Mouse (Mus musculus): ENCODE results near the gene Auts2. TPM values are rescaled to one million over a fixed set of nuclear protein-coding genes. Genes with fewer than 3 reads are reported as not detected.

The Auts2 gene
- polyA plus RNA-seq, 1 experiment from 2014 or later, result 70.3 TPM

GRCm38 (mm10) chr5:132375130-132375529 is 168.0 kb downstream of the Auts2 start:
- Histone ChIP-seq H3K27me3 (ENCODE audit: control insufficient read depth, insufficient read depth, low read length) (no peaks in the 10 kb centered on the region), H3K9me3 (ENCODE audit: control insufficient read depth, low read length) (no peaks in the 10 kb centered on the region), H3K36me3 (ENCODE audit: control insufficient read depth, insufficient read depth, low read length) (no peaks in the 10 kb centered on the region), H3K4me3 (ENCODE audit: low read depth, low read length) (no peak overlapping the region), H3K4me2 (replicated peaks; ENCODE audit: low read depth, low read length) (no peak overlapping the region), H3K4me1 (replicated peaks; ENCODE audit: control insufficient read depth, insufficient read depth, low read length) (no peaks in the 10 kb centered on the region), H3K27ac (ENCODE audit: low read depth, low read length) (no peak overlapping the region), H3K9ac (ENCODE audit: low read depth, low read length) (no peak overlapping the region)
- DNase-seq (ENCODE audit: low spot score), result no peak
- WGBS, result 93% methylated on average over 1 of the region's 1 CpGs
- ATAC-seq (ENCODE audit: low FRiP score), result no peak

DNA sequence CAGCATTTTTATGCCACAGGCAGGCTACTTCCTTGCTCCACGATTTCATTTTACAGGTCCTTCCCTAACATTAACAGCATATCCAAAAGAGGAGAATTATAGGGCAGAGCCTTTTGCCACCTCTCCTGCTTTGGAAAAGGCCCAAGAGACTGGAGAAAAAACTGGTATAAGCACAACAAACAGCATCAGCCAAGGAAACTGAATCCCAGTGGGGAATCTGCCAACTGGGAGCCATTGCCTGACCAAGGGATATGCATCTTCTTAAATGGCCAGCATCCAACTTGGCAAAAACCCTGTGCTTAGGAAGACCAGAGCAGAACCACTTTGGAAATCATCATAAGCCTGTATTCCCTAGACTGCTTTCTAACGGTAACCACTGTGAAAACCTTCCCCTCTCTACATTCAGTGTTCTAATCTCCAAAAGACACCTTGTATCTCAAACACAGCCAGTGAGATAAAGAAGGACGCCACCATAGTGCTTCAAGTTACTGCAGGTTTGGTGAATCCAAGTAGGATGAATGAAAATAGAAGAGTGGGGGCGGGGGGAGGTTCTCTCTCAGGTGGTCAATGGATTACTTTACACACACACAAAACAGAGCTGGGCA is 169.6 kb downstream of the Auts2 start:
- Histone ChIP-seq H3K27me3 (ENCODE audit: control insufficient read depth, insufficient read depth, low read length) (no peaks in the 10 kb centered on the region), H3K36me3 (ENCODE audit: control insufficient read depth, insufficient read depth, low read length) (no peaks in the 10 kb centered on the region), H3K4me2 (replicated peaks; ENCODE audit: low read depth, low read length) (no peak overlapping the region), H3K9me3 (ENCODE audit: control insufficient read depth, low read length) (no peaks in the 10 kb centered on the region), H3K4me1 (replicated peaks; ENCODE audit: control insufficient read depth, insufficient read depth, low read length) (no peaks in the 10 kb centered on the region), H3K27ac (ENCODE audit: low read depth, low read length) (no peak overlapping the region), H3K9ac (ENCODE audit: low read depth, low read length) (no peak overlapping the region), H3K4me3 (ENCODE audit: low read depth, low read length) (no peak overlapping the region)
- ATAC-seq (ENCODE audit: low FRiP score) (no peak), DNase-seq (ENCODE audit: low spot score) (no peak)
- WGBS, result 87% methylated on average over 4 of the region's 4 CpGs

DNA sequence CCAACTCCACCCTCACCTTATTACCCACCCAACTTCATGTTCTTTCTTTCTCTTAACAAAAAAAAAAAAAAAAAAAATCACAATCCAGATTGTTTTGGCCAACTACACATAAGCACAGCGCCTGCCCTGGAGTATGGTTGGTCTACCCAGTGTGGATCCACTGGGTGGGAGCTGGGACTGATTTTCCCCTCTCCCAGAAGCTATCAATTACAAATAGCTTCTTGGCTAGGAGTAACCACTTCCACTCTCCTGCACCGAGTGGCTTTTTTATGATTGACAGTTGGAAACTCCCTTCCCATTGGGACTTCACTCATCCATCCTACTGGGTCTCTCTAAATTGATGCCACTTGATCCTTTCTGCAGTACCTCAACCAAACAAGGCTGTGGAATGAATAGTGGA is 170.5 kb downstream of the Auts2 start:
- DNase-seq (ENCODE audit: low spot score), result no peak
- WGBS, result 57% methylated on average over 2 of the region's 2 CpGs

DNA sequence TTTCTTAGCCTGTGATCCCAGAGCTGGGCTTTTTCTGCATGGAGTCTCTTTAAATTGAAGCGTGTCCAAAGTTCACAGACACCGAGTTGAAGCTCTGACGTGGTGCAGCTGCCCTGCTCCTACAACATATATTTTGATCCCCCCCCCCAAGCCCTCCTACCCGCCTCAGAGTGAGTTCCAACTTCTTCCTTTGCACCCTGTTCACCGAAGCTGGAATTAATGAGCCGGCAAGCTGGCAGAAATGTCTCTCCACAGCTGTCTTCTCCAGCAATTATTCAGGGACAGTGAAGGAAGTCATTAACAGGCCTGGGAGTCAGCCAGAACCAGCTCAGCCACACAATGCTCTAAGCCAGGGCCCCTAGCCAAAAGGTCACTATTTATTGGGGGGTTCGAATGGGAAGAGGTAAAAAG is 174.5 kb downstream of the Auts2 start:
- no peaks in the 10 kb centered on the region for H3K27me3 ChIP-seq (ENCODE audit: control insufficient read depth, insufficient read depth, low read length)
- no peaks in the 10 kb centered on the region for H3K9me3 ChIP-seq (ENCODE audit: control insufficient read depth, low read length)
- no peaks in the 10 kb centered on the region for H3K4me1 ChIP-seq (replicated peaks; ENCODE audit: control insufficient read depth, insufficient read depth, low read length)
- 15% methylated on average over 7 of the region's 7 CpGs for WGBS
- DNase-seq (ENCODE audit: low spot score) (peak; percentile 39), ATAC-seq (ENCODE audit: low FRiP score) (peak; percentile 35; the same call in 1 of the 2 replicates)
- H3K27ac ChIP-seq (ENCODE audit: low read depth, low read length), result no peak overlapping the region
- H3K36me3 ChIP-seq (ENCODE audit: control insufficient read depth, insufficient read depth, low read length), result no peaks in the 10 kb centered on the region
- H3K9ac ChIP-seq (ENCODE audit: low read depth, low read length), result no peak overlapping the region
- H3K4me2 ChIP-seq (replicated peaks; ENCODE audit: low read depth, low read length), result no peak overlapping the region
- no peak overlapping the region for H3K4me3 ChIP-seq (ENCODE audit: low read depth, low read length)

More for the DNA sequence above, 170.5 kb downstream of the Auts2 start:
- ATAC-seq (ENCODE audit: low FRiP score), result no peak
- Histone ChIP-seq H3K4me2 (replicated peaks; ENCODE audit: low read depth, low read length) (no peak overlapping the region), H3K9me3 (ENCODE audit: control insufficient read depth, low read length) (no peaks in the 10 kb centered on the region), H3K36me3 (ENCODE audit: control insufficient read depth, insufficient read depth, low read length) (no peaks in the 10 kb centered on the region), H3K27me3 (ENCODE audit: control insufficient read depth, insufficient read depth, low read length) (no peaks in the 10 kb centered on the region), H3K4me3 (ENCODE audit: low read depth, low read length) (no peak overlapping the region), H3K27ac (ENCODE audit: low read depth, low read length) (no peak overlapping the region), H3K9ac (ENCODE audit: low read depth, low read length) (no peak overlapping the region), H3K4me1 (replicated peaks; ENCODE audit: control insufficient read depth, insufficient read depth, low read length) (no peaks in the 10 kb centered on the region)

- ATAC-seq (ENCODE audit: low FRiP score) (no peak), DNase-seq (ENCODE audit: low spot score) (no peak)
- Histone ChIP-seq H3K9ac (ENCODE audit: low read depth, low read length) (no peak overlapping the region), H3K27me3 (ENCODE audit: control insufficient read depth, insufficient read depth, low read length) (no peaks in the 10 kb centered on the region), H3K9me3 (ENCODE audit: control insufficient read depth, low read length) (no peaks in the 10 kb centered on the region), H3K36me3 (ENCODE audit: control insufficient read depth, insufficient read depth, low read length) (no peaks in the 10 kb centered on the region), H3K4me3 (ENCODE audit: low read depth, low read length) (no peak overlapping the region), H3K4me1 (replicated peaks; ENCODE audit: control insufficient read depth, insufficient read depth, low read length) (no peaks in the 10 kb centered on the region), H3K4me2 (replicated peaks; ENCODE audit: low read depth, low read length) (no peak overlapping the region), H3K27ac (ENCODE audit: low read depth, low read length) (no peak overlapping the region)
- WGBS, result 79% methylated on average over 1 of the region's 1 CpGs
These were observed 181.9 kb downstream of the Auts2 start for GRCm38 (mm10) chr5:132361276-132361675.

DNA sequence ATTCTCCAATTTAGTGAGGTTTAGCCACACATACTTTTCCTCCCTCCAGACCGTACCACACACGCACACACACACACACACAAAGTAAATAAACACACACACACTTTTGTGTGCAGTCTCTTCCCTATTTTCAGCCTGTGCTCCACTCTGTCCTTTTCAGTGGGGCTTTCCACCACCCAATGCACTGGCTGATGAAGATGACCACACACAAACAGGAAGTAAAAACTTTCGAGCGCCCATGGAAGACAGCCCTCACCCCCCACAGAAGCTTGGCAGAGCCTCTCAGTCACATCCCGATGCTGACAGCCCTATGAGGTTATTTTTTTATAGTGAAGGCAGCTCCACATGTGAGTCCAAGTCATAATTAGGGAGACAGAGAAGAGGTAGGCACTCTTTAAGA is 185.4 kb downstream of the Auts2 start:
- Histone ChIP-seq H3K9me3 (ENCODE audit: control insufficient read depth, low read length) (no peaks in the 10 kb centered on the region), H3K36me3 (ENCODE audit: control insufficient read depth, insufficient read depth, low read length) (no peaks in the 10 kb centered on the region), H3K9ac (ENCODE audit: low read depth, low read length) (no peak overlapping the region), H3K27me3 (ENCODE audit: control insufficient read depth, insufficient read depth, low read length) (no peaks in the 10 kb centered on the region), H3K4me3 (ENCODE audit: low read depth, low read length) (no peak overlapping the region), H3K27ac (ENCODE audit: low read depth, low read length) (no peak overlapping the region), H3K4me2 (replicated peaks; ENCODE audit: low read depth, low read length) (no peak overlapping the region), H3K4me1 (replicated peaks; ENCODE audit: control insufficient read depth, insufficient read depth, low read length) (no peaks in the 10 kb centered on the region)
- no peak for DNase-seq (ENCODE audit: low spot score)
- 82% methylated on average over 5 of the region's 5 CpGs for WGBS
- no peak for ATAC-seq (ENCODE audit: low FRiP score)

GRCm38 (mm10) chr5:132355935-132356334 is 187.2 kb downstream of the Auts2 start:
- DNase-seq (ENCODE audit: low spot score), result no peak
- WGBS, result 85% methylated on average over 7 of the region's 7 CpGs
- Histone ChIP-seq H3K27me3 (ENCODE audit: control insufficient read depth, insufficient read depth, low read length) (no peaks in the 10 kb centered on the region), H3K36me3 (ENCODE audit: control insufficient read depth, insufficient read depth, low read length) (no peaks in the 10 kb centered on the region), H3K4me3 (ENCODE audit: low read depth, low read length) (no peak overlapping the region), H3K27ac (ENCODE audit: low read depth, low read length) (no peak overlapping the region), H3K4me2 (replicated peaks; ENCODE audit: low read depth, low read length) (no peak overlapping the region), H3K9ac (ENCODE audit: low read depth, low read length) (no peak overlapping the region), H3K4me1 (replicated peaks; ENCODE audit: control insufficient read depth, insufficient read depth, low read length) (no peaks in the 10 kb centered on the region), H3K9me3 (ENCODE audit: control insufficient read depth, low read length) (no peaks in the 10 kb centered on the region)
- no peak for ATAC-seq (ENCODE audit: low FRiP score)

GRCm38 (mm10) chr5:132352437-132352836 is 190.7 kb downstream of the Auts2 start:
- ATAC-seq (ENCODE audit: low FRiP score) (no peak), DNase-seq (ENCODE audit: low spot score) (no peak)
- H3K4me2 ChIP-seq (replicated peaks; ENCODE audit: low read depth, low read length), result no peak overlapping the region
- 53% methylated on average over 1 of the region's 1 CpGs for WGBS
- no peaks in the 10 kb centered on the region for H3K4me1 ChIP-seq (replicated peaks; ENCODE audit: control insufficient read depth, insufficient read depth, low read length)
- H3K4me3 ChIP-seq (ENCODE audit: low read depth, low read length), result no peak overlapping the region
- H3K36me3 ChIP-seq (ENCODE audit: control insufficient read depth, insufficient read depth, low read length), result no peaks in the 10 kb centered on the region
- no peaks in the 10 kb centered on the region for H3K9me3 ChIP-seq (ENCODE audit: control insufficient read depth, low read length)
- no peak overlapping the region for H3K27ac ChIP-seq (ENCODE audit: low read depth, low read length)
- no peak overlapping the region for H3K9ac ChIP-seq (ENCODE audit: low read depth, low read length)
- H3K27me3 ChIP-seq (ENCODE audit: control insufficient read depth, insufficient read depth, low read length), result no peaks in the 10 kb centered on the region

- Histone ChIP-seq H3K4me1 (replicated peaks; ENCODE audit: control insufficient read depth, insufficient read depth, low read length) (no peaks in the 10 kb centered on the region), H3K36me3 (ENCODE audit: control insufficient read depth, insufficient read depth, low read length) (no peaks in the 10 kb centered on the region), H3K4me3 (ENCODE audit: low read depth, low read length) (no peak overlapping the region), H3K4me2 (replicated peaks; ENCODE audit: low read depth, low read length) (no peak overlapping the region), H3K27ac (ENCODE audit: low read depth, low read length) (no peak overlapping the region), H3K27me3 (ENCODE audit: control insufficient read depth, insufficient read depth, low read length) (no peaks in the 10 kb centered on the region), H3K9me3 (ENCODE audit: control insufficient read depth, low read length) (no peaks in the 10 kb centered on the region), H3K9ac (ENCODE audit: low read depth, low read length) (no peak overlapping the region)
- ATAC-seq (ENCODE audit: low FRiP score), result no peak
- no peak for DNase-seq (ENCODE audit: low spot score)
These were observed 192.0 kb downstream of the Auts2 start for GRCm38 (mm10) chr5:132351139-132351538.

Data from hindbrain, embryonic 11.5 days (tissue).